Mouse (Mus musculus): ENCODE measurements around the gene Trp53i11. TPM values are rescaled to one million over a fixed set of nuclear protein-coding genes. Genes with fewer than 3 reads are reported as not detected.

Gene Trp53i11
- polyA plus RNA-seq (2014; fragmentation: Nextera tagmentation; extraction: Ambion mirVana) = 155 and 170 TPM in 2 replicates

DNA sequence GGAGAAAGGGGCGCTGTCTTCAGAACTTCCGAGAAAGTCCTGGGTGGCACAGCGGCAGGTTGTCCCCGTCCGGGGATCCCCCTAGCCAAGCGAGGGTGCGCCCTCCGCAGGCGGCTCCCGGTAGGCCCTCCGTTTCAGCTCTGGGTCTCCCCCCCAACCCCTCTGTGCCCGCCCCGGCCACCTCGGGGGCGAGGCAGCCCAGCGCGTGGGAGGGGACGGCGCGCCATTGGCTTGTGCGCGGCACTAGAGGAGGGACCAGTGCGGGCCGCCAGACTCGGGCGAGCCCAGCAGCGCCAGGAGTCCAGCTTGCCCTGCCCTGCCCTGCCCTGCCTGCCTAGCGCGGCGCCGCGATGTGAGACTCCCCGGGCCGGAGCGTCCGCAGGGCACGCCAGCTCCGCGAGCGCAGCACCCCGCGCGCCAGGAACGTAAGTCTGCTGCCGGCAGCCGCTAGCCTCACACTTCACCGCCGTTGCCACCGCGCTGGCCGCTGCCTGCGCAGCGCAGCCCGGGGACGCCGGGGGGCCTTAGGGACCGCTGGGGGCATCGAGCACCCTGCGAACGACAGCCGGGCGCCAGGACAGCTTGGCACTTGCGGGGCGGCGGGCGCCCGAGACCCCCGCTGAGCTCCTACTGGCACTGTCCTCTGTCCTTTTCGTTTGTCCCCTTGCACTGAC, at the start of gene Trp53i11:
Gene Trp53i11 (plus strand): TSS at position 226 of the 674 bp plus-strand sequence.
- Histone ChIP-seq H3K27ac (ENCODE audit: low read depth, low read length) (peak within 1 kb of the TSS; percentile 84), H3K4me2 (ENCODE audit: low read depth, low read length, severe bottlenecking) (peak within 1 kb of the TSS; percentile 93), H3K9me3 (ENCODE audit: control insufficient read depth, low read length) (no peaks in the 10 kb centered on the region), H3K4me3 (ENCODE audit: low read depth, low read length) (peak within 1 kb of the TSS; percentile 85), H3K9ac (ENCODE audit: low read length) (peak within 1 kb of the TSS; percentile 95), H3K36me3 (ENCODE audit: control insufficient read depth, insufficient read depth, low read length) (no peaks in the 10 kb centered on the region), H3K4me1 (replicated peaks; ENCODE audit: control insufficient read depth, insufficient read depth, low read length) (peaks cover 21% of the 10 kb centered on the region; the same call in 1 of the 2 replicates), H3K27me3 (ENCODE audit: control insufficient read depth, insufficient read depth, low read length) (no peaks in the 10 kb centered on the region; the same call in 1 of the 2 replicates)
- WGBS = under 1% methylated on average over 61 of the region's 69 CpGs
- ATAC-seq (replicated peaks; ENCODE audit: low FRiP score) = peak; percentile 91
- peak; percentile 93 for DNase-seq (ENCODE audit: low spot score)

GRCm38 (mm10) chr2:93139476-93139875, 47.9 kb upstream of the Trp53i11 start:
- no peak for DNase-seq (ENCODE audit: low spot score)
- H3K27me3 ChIP-seq (ENCODE audit: control insufficient read depth, insufficient read depth, low read length) = no peaks in the 10 kb centered on the region
- no peak overlapping the region for H3K4me2 ChIP-seq (ENCODE audit: low read depth, low read length, severe bottlenecking)
- H3K4me3 ChIP-seq (ENCODE audit: low read depth, low read length) = no peak overlapping the region
- no peaks in the 10 kb centered on the region for H3K4me1 ChIP-seq (replicated peaks; ENCODE audit: control insufficient read depth, insufficient read depth, low read length)
- H3K9ac ChIP-seq (ENCODE audit: low read length) = no peak overlapping the region
- no peaks in the 10 kb centered on the region for H3K36me3 ChIP-seq (ENCODE audit: control insufficient read depth, insufficient read depth, low read length)
- WGBS = 95% methylated on average over 7 of the region's 7 CpGs
- no peaks in the 10 kb centered on the region for H3K9me3 ChIP-seq (ENCODE audit: control insufficient read depth, low read length)
- no peak for ATAC-seq (replicated peaks; ENCODE audit: low FRiP score)
- H3K27ac ChIP-seq (ENCODE audit: low read depth, low read length) = no peak overlapping the region

GRCm38 (mm10) chr2:93141329-93141728, 46.0 kb upstream of the Trp53i11 start:
- Histone ChIP-seq H3K9me3 (ENCODE audit: control insufficient read depth, low read length) (no peaks in the 10 kb centered on the region), H3K27ac (ENCODE audit: low read depth, low read length) (no peak overlapping the region), H3K4me3 (ENCODE audit: low read depth, low read length) (no peak overlapping the region), H3K36me3 (ENCODE audit: control insufficient read depth, insufficient read depth, low read length) (no peaks in the 10 kb centered on the region), H3K27me3 (ENCODE audit: control insufficient read depth, insufficient read depth, low read length) (no peaks in the 10 kb centered on the region), H3K4me1 (replicated peaks; ENCODE audit: control insufficient read depth, insufficient read depth, low read length) (no peaks in the 10 kb centered on the region), H3K4me2 (ENCODE audit: low read depth, low read length, severe bottlenecking) (no peak overlapping the region), H3K9ac (ENCODE audit: low read length) (no peak overlapping the region)
- WGBS = 85% methylated on average over 3 of the region's 3 CpGs
- DNase-seq (ENCODE audit: low spot score) = no peak
- 0 out of 2 replicates have a peak, but pooled peaks have one; percentile 21 for ATAC-seq (replicated peaks; ENCODE audit: low FRiP score)

DNA sequence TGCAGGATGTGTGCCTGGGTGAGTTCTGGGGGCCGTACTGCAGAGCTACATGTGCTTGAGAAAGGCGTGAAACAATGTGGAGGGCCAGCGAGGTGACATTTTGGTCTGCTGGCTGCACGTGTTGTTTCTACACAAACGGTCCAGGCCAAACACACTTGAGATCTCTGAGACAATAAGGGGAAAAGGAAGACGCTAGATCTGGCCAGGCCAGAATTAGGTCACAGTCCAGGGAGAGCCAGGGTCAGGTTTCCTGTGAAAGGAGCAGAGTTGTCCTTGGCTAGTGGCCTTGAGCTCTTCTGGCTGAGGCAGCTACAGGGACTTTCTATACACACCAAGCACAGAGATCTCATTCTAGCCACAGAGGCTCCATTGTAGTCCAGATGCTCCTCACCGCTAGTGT, 44.7 kb upstream of the Trp53i11 start:
- Histone ChIP-seq H3K27ac (ENCODE audit: low read depth, low read length) (no peak overlapping the region), H3K27me3 (ENCODE audit: control insufficient read depth, insufficient read depth, low read length) (no peaks in the 10 kb centered on the region), H3K4me3 (ENCODE audit: low read depth, low read length) (no peak overlapping the region), H3K9me3 (ENCODE audit: control insufficient read depth, low read length) (no peaks in the 10 kb centered on the region), H3K4me2 (ENCODE audit: low read depth, low read length, severe bottlenecking) (no peak overlapping the region), H3K36me3 (ENCODE audit: control insufficient read depth, insufficient read depth, low read length) (no peaks in the 10 kb centered on the region), H3K9ac (ENCODE audit: low read length) (no peak overlapping the region), H3K4me1 (replicated peaks; ENCODE audit: control insufficient read depth, insufficient read depth, low read length) (no peaks in the 10 kb centered on the region)
- no peak for ATAC-seq (replicated peaks; ENCODE audit: low FRiP score)
- no peak for DNase-seq (ENCODE audit: low spot score)
- WGBS = 66% methylated on average over 7 of the region's 7 CpGs

GRCm38 (mm10) chr2:93144126-93144525, 43.2 kb upstream of the Trp53i11 start:
- no peak overlapping the region for H3K4me2 ChIP-seq (ENCODE audit: low read depth, low read length, severe bottlenecking)
- H3K27me3 ChIP-seq (ENCODE audit: control insufficient read depth, insufficient read depth, low read length) = no peaks in the 10 kb centered on the region
- no peaks in the 10 kb centered on the region for H3K4me1 ChIP-seq (replicated peaks; ENCODE audit: control insufficient read depth, insufficient read depth, low read length)
- no peak overlapping the region for H3K9ac ChIP-seq (ENCODE audit: low read length)
- no peak overlapping the region for H3K27ac ChIP-seq (ENCODE audit: low read depth, low read length)
- WGBS = 90% methylated on average over 3 of the region's 3 CpGs
- H3K9me3 ChIP-seq (ENCODE audit: control insufficient read depth, low read length) = no peaks in the 10 kb centered on the region
- DNase-seq (ENCODE audit: low spot score) = no peak
- no peaks in the 10 kb centered on the region for H3K36me3 ChIP-seq (ENCODE audit: control insufficient read depth, insufficient read depth, low read length)
- H3K4me3 ChIP-seq (ENCODE audit: low read depth, low read length) = no peak overlapping the region
- ATAC-seq (replicated peaks; ENCODE audit: low FRiP score) = no peak

DNA sequence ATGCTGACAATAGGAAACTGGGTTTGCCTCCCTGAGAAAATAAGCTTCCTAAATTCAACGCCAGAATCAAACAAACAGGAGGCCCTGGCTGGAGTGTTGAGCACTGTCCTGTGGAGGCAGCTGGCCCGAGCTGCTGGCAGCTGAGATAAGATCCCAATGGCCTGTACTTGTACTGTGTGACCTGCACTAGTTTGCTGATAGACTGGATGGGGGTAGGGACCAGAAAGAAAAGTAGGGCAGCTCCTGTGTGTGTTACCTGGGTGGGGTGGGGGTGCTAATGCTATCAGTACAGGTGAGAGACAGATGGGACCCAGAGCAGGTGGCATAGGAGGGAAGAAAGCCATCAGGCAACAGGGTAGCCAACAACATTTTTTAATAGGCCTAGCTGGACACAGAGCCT, 37.3 kb upstream of the Trp53i11 start:
- no peaks in the 10 kb centered on the region for H3K36me3 ChIP-seq (ENCODE audit: control insufficient read depth, insufficient read depth, low read length)
- ATAC-seq (replicated peaks; ENCODE audit: low FRiP score) = no peak
- WGBS = 69% methylated on average over 2 of the region's 2 CpGs

DNA sequence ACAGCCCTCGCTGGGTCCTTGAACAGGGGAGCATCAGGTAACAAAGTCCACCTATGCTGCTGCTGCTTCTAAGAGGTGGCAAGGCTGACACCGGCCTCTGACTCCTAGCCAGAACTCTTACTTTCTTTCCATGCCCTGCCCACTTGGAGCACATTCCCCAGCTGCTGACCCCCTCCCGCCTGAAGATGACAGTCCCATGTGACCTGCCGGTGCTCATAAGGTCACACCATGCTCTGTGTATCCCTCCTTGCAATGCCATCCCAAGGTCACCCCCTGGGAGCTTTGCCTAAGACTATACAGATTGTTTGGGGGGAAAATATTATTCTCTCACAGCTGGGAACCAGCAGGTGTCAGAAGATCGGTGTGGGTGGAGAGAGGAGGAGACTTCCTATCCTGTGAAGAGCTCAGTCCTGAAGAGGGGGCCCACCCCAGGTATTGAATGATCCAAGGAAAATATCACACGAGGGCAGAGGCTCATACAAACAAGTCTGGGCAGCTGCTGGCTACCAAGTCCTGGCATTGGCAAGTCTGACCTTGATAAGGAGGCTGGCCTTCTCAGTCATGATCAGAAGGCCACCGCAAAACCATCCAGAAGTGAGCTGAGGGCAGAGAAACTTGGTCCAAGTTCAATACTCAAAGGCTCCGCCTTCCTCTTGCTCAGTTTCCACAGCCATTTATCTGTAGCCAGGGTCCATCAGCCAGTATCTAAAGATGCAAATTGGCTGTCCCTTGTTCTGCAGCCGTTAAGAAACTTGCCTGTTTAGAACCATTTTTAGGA, 36.5 kb upstream of the Trp53i11 start:
- Histone ChIP-seq H3K4me2 (ENCODE audit: low read depth, low read length, severe bottlenecking) (no peak overlapping the region), H3K36me3 (ENCODE audit: control insufficient read depth, insufficient read depth, low read length) (no peaks in the 10 kb centered on the region), H3K27me3 (ENCODE audit: control insufficient read depth, insufficient read depth, low read length) (no peaks in the 10 kb centered on the region), H3K27ac (ENCODE audit: low read depth, low read length) (no peak overlapping the region), H3K4me3 (ENCODE audit: low read depth, low read length) (no peak overlapping the region), H3K4me1 (replicated peaks; ENCODE audit: control insufficient read depth, insufficient read depth, low read length) (no peaks in the 10 kb centered on the region), H3K9ac (ENCODE audit: low read length) (no peak overlapping the region), H3K9me3 (ENCODE audit: control insufficient read depth, low read length) (no peaks in the 10 kb centered on the region)
- no peak for DNase-seq (ENCODE audit: low spot score)
- WGBS = 75% methylated on average over 9 of the region's 9 CpGs
- no peak for ATAC-seq (replicated peaks; ENCODE audit: low FRiP score)

More for the DNA sequence above, 37.3 kb upstream of the Trp53i11 start:
- Histone ChIP-seq H3K9ac (ENCODE audit: low read length) (no peak overlapping the region), H3K27me3 (ENCODE audit: control insufficient read depth, insufficient read depth, low read length) (no peaks in the 10 kb centered on the region), H3K4me1 (replicated peaks; ENCODE audit: control insufficient read depth, insufficient read depth, low read length) (no peaks in the 10 kb centered on the region), H3K9me3 (ENCODE audit: control insufficient read depth, low read length) (no peaks in the 10 kb centered on the region), H3K4me2 (ENCODE audit: low read depth, low read length, severe bottlenecking) (no peak overlapping the region), H3K4me3 (ENCODE audit: low read depth, low read length) (no peak overlapping the region), H3K27ac (ENCODE audit: low read depth, low read length) (no peak overlapping the region)
- no peak for DNase-seq (ENCODE audit: low spot score)

GRCm38 (mm10) chr2:93152191-93152601, 35.2 kb upstream of the Trp53i11 start:
- Histone ChIP-seq H3K27me3 (ENCODE audit: control insufficient read depth, insufficient read depth, low read length) (no peaks in the 10 kb centered on the region), H3K9me3 (ENCODE audit: control insufficient read depth, low read length) (no peaks in the 10 kb centered on the region), H3K4me3 (ENCODE audit: low read depth, low read length) (no peak overlapping the region), H3K4me2 (ENCODE audit: low read depth, low read length, severe bottlenecking) (no peak overlapping the region), H3K9ac (ENCODE audit: low read length) (no peak overlapping the region), H3K36me3 (ENCODE audit: control insufficient read depth, insufficient read depth, low read length) (no peaks in the 10 kb centered on the region), H3K4me1 (replicated peaks; ENCODE audit: control insufficient read depth, insufficient read depth, low read length) (no peaks in the 10 kb centered on the region), H3K27ac (ENCODE audit: low read depth, low read length) (no peak overlapping the region)
- no peak for ATAC-seq (replicated peaks; ENCODE audit: low FRiP score)
- 77% methylated on average over 6 of the region's 6 CpGs for WGBS
- no peak for DNase-seq (ENCODE audit: low spot score)

Measured in forebrain, embryonic 11.5 days (tissue).